Mouse (Mus musculus): Measurements from ENCODE around the gene Sppl3. TPM values are rescaled to one million over a fixed set of nuclear protein-coding genes. Genes with fewer than 3 reads are reported as not detected.

Gene Sppl3
- polyA plus RNA-seq, 1 experiment from 2014 or later, result 43.6 TPM

DNA sequence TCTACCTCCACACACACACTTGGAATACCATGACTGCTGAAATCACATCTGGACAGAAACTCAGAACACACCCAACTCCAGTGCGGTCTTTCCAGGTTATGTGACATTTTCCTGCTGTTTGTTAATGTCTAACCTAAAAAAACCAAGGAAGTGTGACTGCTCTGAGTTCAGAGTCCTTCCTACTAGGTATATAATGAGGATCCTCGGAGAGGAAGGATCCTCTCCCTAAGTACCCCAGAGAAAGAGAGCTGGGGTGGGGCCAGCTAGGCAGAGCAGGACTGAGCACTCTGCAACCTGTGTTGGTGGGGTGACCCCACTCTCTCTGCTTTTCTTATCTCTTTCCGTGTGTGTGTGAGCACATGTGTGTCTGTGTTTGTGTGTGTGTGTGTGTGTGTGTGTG is 136.5 kb downstream of the Sppl3 start:
- no peaks in the 10 kb centered on the region for H3K9me3 ChIP-seq (replicated peaks; ENCODE audit: control insufficient read depth, low read length)
- H3K9ac ChIP-seq (replicated peaks; ENCODE audit: low read length), result no peak overlapping the region
- no peak for DNase-seq (ENCODE audit: low spot score)
- 79% methylated on average over 3 of the region's 3 CpGs for WGBS
- no peaks in the 10 kb centered on the region; the same call in 1 of the 2 replicates for H3K4me1 ChIP-seq (ENCODE audit: control insufficient read depth, insufficient read depth, low read length)
- H3K27me3 ChIP-seq (ENCODE audit: control insufficient read depth, insufficient read depth, low read length), result no peaks in the 10 kb centered on the region
- H3K27ac ChIP-seq (replicated peaks; ENCODE audit: low read depth, low read length), result no peak overlapping the region
- H3K36me3 ChIP-seq (replicated peaks; ENCODE audit: control insufficient read depth, insufficient read depth, low read depth, low read length), result peaks cover 14% of the 10 kb centered on the region
- no peak for ATAC-seq (replicated peaks; ENCODE audit: insufficient number of reproducible peaks, low FRiP score, low TSS enrichment, low read depth)
- no peak overlapping the region for H3K4me3 ChIP-seq (ENCODE audit: low read depth, low read length)
- H3K4me2 ChIP-seq (ENCODE audit: low read depth, low read length), result no peak overlapping the region

DNA sequence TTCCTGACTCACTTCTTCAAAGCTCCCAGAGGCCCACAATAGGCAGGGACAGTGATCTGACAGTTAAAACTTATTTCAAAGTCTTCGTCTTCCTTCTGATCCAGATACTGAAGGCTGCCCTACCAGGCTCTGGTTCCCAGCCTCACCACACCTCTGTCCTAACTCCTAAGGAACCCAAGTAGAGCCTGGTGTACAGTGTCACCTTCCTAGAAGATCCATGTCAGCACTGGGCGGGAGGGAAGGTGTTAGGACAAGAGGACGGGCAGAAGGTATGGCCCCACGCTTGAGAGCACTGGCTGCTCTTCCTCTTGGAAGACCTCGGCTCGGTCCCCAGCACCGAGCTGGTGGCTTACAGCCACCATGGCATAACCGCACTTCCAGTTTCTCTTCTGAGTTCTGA is 137.4 kb downstream of the Sppl3 start:
- Histone ChIP-seq H3K36me3 (replicated peaks; ENCODE audit: control insufficient read depth, insufficient read depth, low read depth, low read length) (peaks cover 14% of the 10 kb centered on the region), H3K4me3 (ENCODE audit: low read depth, low read length) (no peak overlapping the region), H3K4me1 (ENCODE audit: control insufficient read depth, insufficient read depth, low read length) (peaks cover 2% of the 10 kb centered on the region), H3K9ac (replicated peaks; ENCODE audit: low read length) (no peak overlapping the region), H3K27ac (replicated peaks; ENCODE audit: low read depth, low read length) (no peak overlapping the region), H3K4me2 (ENCODE audit: low read depth, low read length) (no peak overlapping the region), H3K9me3 (replicated peaks; ENCODE audit: control insufficient read depth, low read length) (no peaks in the 10 kb centered on the region), H3K27me3 (ENCODE audit: control insufficient read depth, insufficient read depth, low read length) (no peaks in the 10 kb centered on the region)
- DNase-seq (ENCODE audit: low spot score) (no peak), ATAC-seq (replicated peaks; ENCODE audit: insufficient number of reproducible peaks, low FRiP score, low TSS enrichment, low read depth) (no peak)
- 95% methylated on average over 8 of the region's 8 CpGs for WGBS

Other genes starting within 250 kb of the Sppl3 start
- 58.3 and 60.4 TPM in 2 replicates for gene Ankrd13a, start 236.5 kb upstream of the Sppl3 start, polyA plus RNA-seq (2014; fragmentation: Nextera tagmentation; extraction: Ambion mirVana)
- 33.9 and 37.7 TPM in 2 replicates for gene Git2, start 235.6 kb upstream of the Sppl3 start, polyA plus RNA-seq (2014; fragmentation: Nextera tagmentation; extraction: Ambion mirVana)
- gene 1500011B03Rik, start 187.7 kb upstream of the Sppl3 start, polyA plus RNA-seq (2014; fragmentation: Nextera tagmentation; extraction: Ambion mirVana), result 115 and 121 TPM in 2 replicates
- not detected in 2 replicates for gene 4930519G04Rik, start 157.5 kb upstream of the Sppl3 start, polyA plus RNA-seq (2014; fragmentation: Nextera tagmentation; extraction: Ambion mirVana)
- 0.14 and 0.29 TPM in 2 replicates for gene Gm9936, start 152.5 kb upstream of the Sppl3 start, polyA plus RNA-seq (2014; fragmentation: Nextera tagmentation; extraction: Ambion mirVana)
- 2.5 and 2.7 TPM in 2 replicates for gene Oasl2, start 114.2 kb upstream of the Sppl3 start, polyA plus RNA-seq (2014; fragmentation: Nextera tagmentation; extraction: Ambion mirVana)
- gene Oasl1, start 87.9 kb upstream of the Sppl3 start, polyA plus RNA-seq (2014; fragmentation: Nextera tagmentation; extraction: Ambion mirVana), result 0.24 TPM in 2 replicates
- gene 2210016L21Rik, start 69.0 kb upstream of the Sppl3 start, polyA plus RNA-seq (2014; fragmentation: Nextera tagmentation; extraction: Ambion mirVana), result 50.7 and 58.4 TPM in 2 replicates
- not detected in 2 replicates for gene Hnf1a, start 40.0 kb upstream of the Sppl3 start, polyA plus RNA-seq (2014; fragmentation: Nextera tagmentation; extraction: Ambion mirVana)
- 24.6 and 26.3 TPM in 2 replicates for gene Gm10401, start 87.2 kb downstream of the Sppl3 start, polyA plus RNA-seq (2014; fragmentation: Nextera tagmentation; extraction: Ambion mirVana)
- gene Acads, start 108.2 kb downstream of the Sppl3 start, polyA plus RNA-seq (2014; fragmentation: Nextera tagmentation; extraction: Ambion mirVana), result 27.7 and 31.8 TPM in 2 replicates
- gene Unc119b, start 123.8 kb downstream of the Sppl3 start, polyA plus RNA-seq (2014; fragmentation: Nextera tagmentation; extraction: Ambion mirVana), result 49.6 and 53.0 TPM in 2 replicates
- gene Mlec, start 147.0 kb downstream of the Sppl3 start, polyA plus RNA-seq (2014; fragmentation: Nextera tagmentation; extraction: Ambion mirVana), result 36.6 and 37.5 TPM in 2 replicates
- 2.4 and 2.7 TPM in 2 replicates for gene Cabp1, start 183.2 kb downstream of the Sppl3 start, polyA plus RNA-seq (2014; fragmentation: Nextera tagmentation; extraction: Ambion mirVana)
- 101 and 108 TPM in 2 replicates for gene Pop5, start 224.7 kb downstream of the Sppl3 start, polyA plus RNA-seq (2014; fragmentation: Nextera tagmentation; extraction: Ambion mirVana)

Data from embryonic facial prominence, embryonic 11.5 days (tissue).